Mouse (Mus musculus): Measurements from ENCODE around the gene Nploc4. TPM values are rescaled to one million over a fixed set of nuclear protein-coding genes. Genes with fewer than 3 reads are reported as not detected.

The Nploc4 gene
- total RNA-seq, 2 experiments from 2014 or later, result 53.0 to 59.3 TPM

DNA sequence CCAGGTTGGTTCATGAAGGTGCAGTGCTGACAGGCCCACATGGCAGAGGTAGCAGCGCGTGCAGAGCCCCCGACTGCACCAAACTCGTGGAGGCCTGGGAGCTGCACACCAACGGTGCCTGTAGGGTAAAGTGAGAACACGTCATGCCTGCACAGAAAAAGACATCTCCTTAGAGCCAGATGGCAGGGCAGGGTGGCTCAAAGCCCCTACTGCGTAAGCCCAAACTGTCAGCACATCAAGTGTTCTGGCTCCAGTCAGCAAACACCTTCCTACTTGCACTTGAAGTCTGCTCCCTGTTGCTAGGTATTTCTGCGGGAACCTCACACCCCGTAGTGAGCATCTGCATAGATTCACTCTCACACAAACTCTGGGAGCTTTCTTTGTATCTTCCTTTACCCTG, 55.0 kb downstream of the Nploc4 start:
- DNase-seq (ENCODE audit: low spot score), result no peak
- intact Hi-C loops (cut with DNase I), result no loop called here

DNA sequence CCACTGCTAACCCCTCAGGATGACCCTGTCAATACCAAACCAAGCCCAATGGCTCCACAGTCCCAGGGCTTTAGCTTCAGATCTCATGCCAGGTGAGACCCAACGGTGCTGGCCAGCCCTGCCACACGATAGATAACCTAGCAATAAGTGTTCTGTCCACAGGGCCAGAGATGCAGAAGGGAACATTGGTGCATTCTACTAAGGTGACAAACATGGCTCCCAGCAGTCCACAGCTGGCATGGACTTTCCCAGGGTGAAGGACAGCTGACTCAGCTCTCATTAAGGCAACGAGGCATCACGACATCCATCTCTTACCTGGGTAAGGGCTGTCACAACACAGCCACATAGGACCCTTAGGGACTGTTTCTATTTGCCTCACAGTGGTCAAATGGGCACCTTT, 56.4 kb downstream of the Nploc4 start:
- intact Hi-C loops (cut with DNase I), result no loop called here
- no peak for DNase-seq (ENCODE audit: low spot score)

DNA sequence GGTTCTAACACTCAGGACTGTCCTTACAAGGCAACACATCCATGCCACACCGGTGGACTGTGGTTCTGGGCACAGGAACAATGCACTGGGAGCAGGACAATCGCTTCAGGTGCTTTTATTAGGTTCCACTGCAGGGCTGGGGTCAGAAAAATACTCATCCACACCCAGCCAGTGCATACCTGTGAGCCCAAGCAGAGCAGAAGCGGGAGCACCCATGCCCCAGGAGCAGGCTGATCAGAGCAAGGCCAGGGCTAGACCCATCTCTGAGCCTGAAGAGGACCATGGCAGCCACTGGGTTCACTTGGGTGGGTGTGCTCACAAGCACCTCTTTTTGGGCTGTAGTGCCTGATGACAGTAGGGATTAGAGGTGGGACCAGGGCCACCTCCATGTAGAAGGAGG, 57.2 kb downstream of the Nploc4 start:
- DNase-seq (ENCODE audit: low spot score), result no peak
- intact Hi-C loops (cut with DNase I), result no loop called here

- DNase-seq (ENCODE audit: low spot score), result peak; percentile 84
- intact Hi-C loops (cut with DNase I), result loop anchor here (2.0 to 5.0 kb wide), 2 partner anchors 26 to 43 kb away; no protein-coding TSS in a partner anchor
Observed at GRCm38 (mm10) chr11:120378611-120379540, 58.6 kb downstream of the Nploc4 start, which contains the start of gene Faap100. Faap100 (minus strand) TSS chr11:120378764.

DNA sequence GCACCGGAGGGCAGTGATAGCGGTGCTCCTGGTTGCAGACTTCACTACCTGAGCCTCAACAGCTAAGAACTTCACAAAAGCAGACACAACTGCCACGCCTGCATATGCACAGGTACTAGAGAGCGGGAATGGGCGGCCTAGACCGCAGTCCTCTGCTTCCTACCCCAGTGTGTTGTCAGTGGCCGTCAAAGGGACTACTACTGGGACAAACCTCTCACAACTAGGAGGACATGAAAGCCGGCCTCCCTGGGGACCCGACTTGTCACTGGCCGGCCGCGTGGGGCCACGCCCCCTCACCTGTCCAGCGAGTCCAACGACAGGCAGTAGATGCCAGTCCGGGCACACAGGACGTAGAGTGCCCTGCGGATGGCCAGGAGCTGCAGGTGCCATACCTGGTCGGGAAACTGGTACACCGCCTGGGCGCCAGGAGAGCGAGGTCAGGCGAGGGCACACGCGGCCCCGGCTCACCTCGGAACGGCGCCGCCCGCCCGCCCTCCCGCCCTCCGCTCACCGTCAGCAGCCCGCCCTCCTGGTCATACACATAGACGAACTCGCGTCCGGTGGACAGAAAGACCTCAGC, 59.4 kb downstream of the Nploc4 start:
- intact Hi-C loops (cut with DNase I), result loop anchor here (2.0 to 5.0 kb wide), 2 partner anchors 25 to 44 kb away; no protein-coding TSS in a partner anchor

DNA sequence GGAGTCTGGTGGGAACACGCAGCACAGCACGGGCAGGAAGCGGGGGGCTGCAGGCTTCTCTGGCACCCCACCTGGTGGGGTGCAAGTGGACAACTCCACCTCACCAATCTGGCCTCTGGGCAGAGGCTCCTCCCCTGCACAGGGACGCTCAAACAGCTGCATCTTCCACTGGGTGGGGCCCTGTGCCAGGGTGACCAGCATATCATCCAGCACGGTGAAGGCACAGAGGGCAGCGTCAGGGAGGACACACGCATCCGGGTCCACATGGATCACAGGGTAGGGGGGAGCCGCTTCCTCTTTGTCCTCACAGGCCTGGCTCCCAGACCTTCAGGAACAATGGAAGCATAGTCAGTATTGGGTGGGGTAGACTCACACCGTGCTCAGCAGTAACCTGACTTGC, 60.2 kb downstream of the Nploc4 start:
- no peak for DNase-seq (ENCODE audit: low spot score)
- intact Hi-C loops (cut with DNase I), result loop anchor here (5.0 kb wide), 1 partner anchor 45 kb away; no protein-coding TSS in a partner anchor

More for the DNA sequence above, 59.4 kb downstream of the Nploc4 start:
- DNase-seq (ENCODE audit: low spot score), result no peak

GRCm38 (mm10) chr11:120376302-120377160, 61.0 kb downstream of the Nploc4 start:
- no peak for DNase-seq (ENCODE audit: low spot score)
- intact Hi-C loops (cut with DNase I), result loop anchor here (5.0 kb wide), 1 partner anchor 46 kb away; no protein-coding TSS in a partner anchor

GRCm38 (mm10) chr11:120375324-120375723, 62.2 kb downstream of the Nploc4 start:
- intact Hi-C loops (cut with DNase I), result loop anchor here (5.0 kb wide), 1 partner anchor 47 kb away; no protein-coding TSS in a partner anchor
- DNase-seq (ENCODE audit: low spot score), result no peak

- intact Hi-C loops (cut with DNase I), result no loop called here
- peak; percentile 48 for DNase-seq (ENCODE audit: low spot score)
Observed at GRCm38 (mm10) chr11:120373820-120374586, 63.5 kb downstream of the Nploc4 start.

DNA sequence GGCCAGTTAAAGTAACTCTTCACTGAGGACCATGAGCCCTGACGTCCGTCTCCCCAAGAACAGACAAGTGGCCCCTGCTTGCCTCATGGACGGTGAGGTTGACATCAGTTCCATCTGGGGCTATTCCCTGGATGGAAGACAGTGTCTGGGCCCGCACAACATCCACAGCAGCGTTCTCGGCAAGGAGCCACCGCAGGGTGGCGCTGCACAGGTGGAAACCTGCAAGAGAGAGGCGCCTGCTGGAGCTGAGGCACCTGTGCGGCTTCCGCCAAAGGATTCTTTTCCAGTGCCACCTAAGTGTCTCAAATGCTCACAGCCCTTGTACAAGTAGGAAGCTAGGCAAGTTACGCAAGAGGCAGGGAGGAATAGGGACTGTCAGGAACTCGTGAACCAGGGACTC, 64.5 kb downstream of the Nploc4 start:
- no peak for DNase-seq (ENCODE audit: low spot score)
- intact Hi-C loops (cut with DNase I), result no loop called here

DNA sequence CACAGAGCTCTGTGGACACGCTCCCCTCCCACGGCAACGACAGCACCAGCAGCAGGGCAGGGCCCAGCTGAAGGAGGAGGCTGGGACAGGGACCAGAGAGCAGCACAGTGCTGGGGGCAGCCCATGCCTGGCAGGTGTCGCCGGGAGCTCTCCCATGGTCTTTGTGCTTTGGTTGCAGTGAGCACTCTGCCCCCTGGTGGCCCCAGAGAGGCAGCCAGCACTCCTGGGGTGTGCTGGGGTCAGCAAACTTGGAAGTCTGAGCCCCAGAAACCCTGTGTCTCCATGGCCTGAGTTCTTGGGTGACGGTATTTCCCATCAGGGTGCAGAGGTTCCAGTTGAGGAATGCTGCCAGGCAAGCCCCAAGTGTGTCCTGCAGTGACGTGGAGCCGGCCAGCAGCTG, 67.9 kb downstream of the Nploc4 start:
- intact Hi-C loops (cut with DNase I), result loop anchor here (2.0 kb wide), 1 partner anchor 17 kb away; no protein-coding TSS in a partner anchor
- DNase-seq (ENCODE audit: low spot score), result peak; percentile 47

- no peak for DNase-seq (ENCODE audit: low spot score)
- intact Hi-C loops (cut with DNase I), result no loop called here
Observed at GRCm38 (mm10) chr11:120366443-120367027, 71.0 kb downstream of the Nploc4 start.

- DNase-seq (ENCODE audit: low spot score), result no peak
- intact Hi-C loops (cut with DNase I), result no loop called here
Observed at GRCm38 (mm10) chr11:120362891-120363290, 74.6 kb downstream of the Nploc4 start.

DNA sequence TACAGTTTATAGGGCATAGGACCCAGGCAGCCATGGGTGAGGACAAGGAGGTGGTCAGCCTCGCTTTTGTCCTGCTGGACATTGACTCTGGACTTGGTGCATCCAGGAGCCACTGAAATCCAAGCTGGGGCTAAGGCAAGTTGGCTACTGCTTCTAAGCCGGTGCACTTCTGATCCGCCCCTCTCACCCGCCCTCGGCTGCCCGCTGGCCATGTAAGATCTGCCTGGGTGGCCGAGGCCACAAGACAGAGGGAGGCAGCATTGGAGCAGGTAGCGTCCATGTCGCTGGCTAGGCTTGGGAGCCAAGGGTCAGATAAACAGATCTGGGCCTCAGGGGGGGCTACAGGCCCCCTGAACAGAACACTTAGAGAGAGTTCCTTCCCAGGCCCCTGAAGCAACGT, 76.2 kb downstream of the Nploc4 start, which contains the start of gene Fscn2:
Gene Fscn2, plus strand, starts transcription at position 240 of the 400 bp plus-strand sequence.
- no peak for DNase-seq (ENCODE audit: low spot score)
- intact Hi-C loops (cut with DNase I), result no loop called here

- intact Hi-C loops (cut with DNase I), result no loop called here
Observed at GRCm38 (mm10) chr11:120360755-120361154, 76.8 kb downstream of the Nploc4 start.

DNA sequence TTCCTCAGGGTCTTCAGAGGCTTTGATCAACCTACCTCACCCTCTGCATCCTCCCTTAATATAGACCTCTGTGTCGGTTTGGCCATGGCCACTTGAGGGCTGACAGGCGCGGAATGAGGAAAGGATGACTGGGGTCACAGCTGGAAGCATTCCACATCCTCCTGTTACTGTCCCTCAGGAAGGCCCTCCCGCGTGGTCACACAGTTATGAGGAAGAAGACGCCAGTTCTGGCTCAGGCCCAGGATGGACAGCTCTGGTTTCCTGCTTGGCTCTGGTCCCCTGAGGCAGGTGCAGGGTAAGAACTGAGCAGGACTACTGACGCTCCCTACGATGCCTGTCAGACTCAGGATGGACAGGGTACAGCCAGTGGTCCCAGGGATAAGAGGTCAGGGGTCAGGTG, 77.4 kb downstream of the Nploc4 start:
- DNase-seq (ENCODE audit: low spot score), result no peak
- intact Hi-C loops (cut with DNase I), result no loop called here

More at GRCm38 (mm10) chr11:120360755-120361154, 76.8 kb downstream of the Nploc4 start:
- DNase-seq (ENCODE audit: low spot score), result no peak

DNA sequence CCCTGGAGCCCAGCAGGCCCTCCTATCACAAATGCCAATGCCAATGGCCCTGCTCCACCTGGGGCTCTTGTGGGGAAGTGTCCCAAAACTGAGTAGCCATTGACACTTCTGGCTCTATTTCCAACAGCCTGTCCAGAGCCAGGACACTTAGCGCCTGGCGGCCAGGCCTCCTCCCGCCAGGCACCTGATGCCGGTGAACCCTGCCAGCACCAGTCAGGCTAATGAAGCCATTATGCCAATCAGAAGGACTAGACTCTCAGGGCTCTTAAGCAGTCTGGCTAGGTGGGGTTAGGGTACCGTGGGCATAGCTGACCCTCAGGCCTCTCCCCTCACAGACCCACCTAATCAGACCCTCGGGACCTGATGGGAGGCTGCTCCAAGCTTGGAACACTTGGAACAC, 78.1 kb downstream of the Nploc4 start:
- intact Hi-C loops (cut with DNase I), result loop anchor here (5.0 kb wide), 1 partner anchor 63 kb away; no protein-coding TSS in a partner anchor
- DNase-seq (ENCODE audit: low spot score), result no peak

GRCm38 (mm10) chr11:120357791-120358401, 79.6 kb downstream of the Nploc4 start:
- peak; percentile 68 for DNase-seq (ENCODE audit: low spot score)
- intact Hi-C loops (cut with DNase I), result loop anchor here (5.0 kb wide), 1 partner anchor 64 kb away; no protein-coding TSS in a partner anchor
